Mouse (Mus musculus) midbrain, embryonic 16.5 days (tissue): ENCODE results near the gene Olfr552. TPM values are rescaled to one million over a fixed set of nuclear protein-coding genes. Genes with fewer than 3 reads are reported as not detected.

ENCODE experiments used
- ATAC-seq: fragments of 200-750 bp; cut with Nextera tagmentation; 2 replicates; pipeline ENCODE4 v1.8.0; 2017; ENCODE audit warnings: moderate TSS enrichment
- H3K27ac ChIP-seq: fragments of 300-500 bp; sonication (generic); 2 replicates; pipeline ENCODE4 v1.5.1; 2014; ENCODE audit warnings: mild to moderate bottlenecking, low read length, mixed read lengths
- H3K27me3 ChIP-seq: fragments of 300-500 bp; sonication (generic); 2 replicates; pipeline ENCODE4 v1.6.1; 2014; ENCODE audit warnings: low read depth, low read length, mixed read lengths; ENCODE audit not compliant: control insufficient read depth, insufficient read depth
- H3K36me3 ChIP-seq: fragments of 300-500 bp; sonication (generic); 2 replicates; pipeline ENCODE4 v1.6.1; 2014; ENCODE audit warnings: mild to moderate bottlenecking, low read length, moderate library complexity, mixed read lengths; ENCODE audit not compliant: control insufficient read depth, insufficient read depth
- H3K4me1 ChIP-seq: fragments of 300-500 bp; sonication (generic); 2 replicates; pipeline ENCODE4 v1.6.1; 2014; ENCODE audit warnings: mild to moderate bottlenecking, low read length, mixed read lengths; ENCODE audit not compliant: control insufficient read depth, insufficient read depth
- H3K4me2 ChIP-seq: fragments of 300-500 bp; sonication (generic); 2 replicates; pipeline ENCODE4 v1.6.1; 2014; ENCODE audit warnings: mild to moderate bottlenecking, low read length, mixed read lengths
- H3K4me3 ChIP-seq: fragments of 300-500 bp; sonication (generic); 2 replicates; pipeline ENCODE4 v1.5.1; 2014; ENCODE audit warnings: low read depth, mild to moderate bottlenecking, low read length, moderate library complexity, mixed read lengths
- H3K9ac ChIP-seq: fragments of 300-500 bp; sonication (generic); 2 replicates; pipeline ENCODE4 v1.6.1; 2014; ENCODE audit warnings: low read depth, low read length, mixed read lengths
- H3K9me3 ChIP-seq: fragments of 300-500 bp; sonication (generic); replicated peaks from 2 replicates; pipeline ENCODE4 v1.6.1; 2014; ENCODE audit warnings: mild to moderate bottlenecking, low read length, mixed read lengths; ENCODE audit not compliant: control insufficient read depth, poor library complexity, severe bottlenecking
- WGBS: fragments of 180-500 bp; shearing (Covaris S2); extraction: QIAGEN DNeasy Blood & Tissue Kit; methylation state at CpG from one replicate; pipeline ENCODE4 v1.1.7; 2014; 5-methylcytosine and 5-hydroxymethylcytosine counted together
- polyA plus RNA-seq: library from polyadenylated mRNA; unstranded; fragments of >200 nt; fragmentation: Nextera tagmentation; extraction: Ambion mirVana; gene quantifications from 2 replicates; pipeline ENCODE4 v1.2.1, GENCODE M21; 2015

Gene Olfr552
- polyA plus RNA-seq, result not detected in 2 replicates

- Histone ChIP-seq H3K4me1 (no peaks in the 10 kb centered on the region), H3K27ac (no peak within 1 kb of the TSS), H3K36me3 (no peaks in the 10 kb centered on the region), H3K27me3 (no peaks in the 10 kb centered on the region), H3K9me3 (no peaks in the 10 kb centered on the region), H3K9ac (no peak within 1 kb of the TSS), H3K4me2 (no peak within 1 kb of the TSS), H3K4me3 (no peak within 1 kb of the TSS)
- WGBS, result 93% methylated on average over 1 of the region's 1 CpGs
- no peak for ATAC-seq
These were observed at the start of gene Olfr552 for GRCm38 (mm10) chr7:102597378-102598031. Gene Olfr552, plus strand, starts transcription at chr7:102597770.

GRCm38 (mm10) chr7:102549570-102549969 is 48.0 kb upstream of the Olfr552 start, which contains the start of gene Olfr549:
Gene Olfr549, plus strand, starts transcription at chr7:102549870.
- H3K9me3 ChIP-seq, result no peaks in the 10 kb centered on the region
- no peak for ATAC-seq
- H3K4me3 ChIP-seq, result no peak within 1 kb of the TSS
- H3K9ac ChIP-seq, result no peak within 1 kb of the TSS
- H3K27ac ChIP-seq, result no peak within 1 kb of the TSS
- H3K4me1 ChIP-seq, result no peaks in the 10 kb centered on the region
- WGBS, result 95% methylated on average over 3 of the region's 3 CpGs
- no peaks in the 10 kb centered on the region for H3K27me3 ChIP-seq
- H3K36me3 ChIP-seq, result no peaks in the 10 kb centered on the region
- no peak within 1 kb of the TSS for H3K4me2 ChIP-seq

- Histone ChIP-seq H3K27ac (no peak overlapping the region), H3K4me3 (no peak overlapping the region), H3K36me3 (no peaks in the 10 kb centered on the region), H3K9me3 (no peaks in the 10 kb centered on the region), H3K4me2 (no peak overlapping the region), H3K4me1 (no peaks in the 10 kb centered on the region), H3K9ac (no peak overlapping the region), H3K27me3 (no peaks in the 10 kb centered on the region)
- WGBS, result 82% methylated on average over 3 of the region's 3 CpGs
- ATAC-seq, result no peak
These were observed 44.3 kb upstream of the Olfr552 start for GRCm38 (mm10) chr7:102553279-102553678.

GRCm38 (mm10) chr7:102564999-102565997 is 32.3 kb upstream of the Olfr552 start, which contains the start of gene Trim21:
Gene Trim21, minus strand, starts transcription at chr7:102565486.
- Histone ChIP-seq H3K9me3 (no peaks in the 10 kb centered on the region), H3K36me3 (no peaks in the 10 kb centered on the region), H3K27me3 (no peaks in the 10 kb centered on the region), H3K27ac (no peak within 1 kb of the TSS), H3K4me1 (no peaks in the 10 kb centered on the region), H3K4me2 (peak within 1 kb of the TSS; percentile 39), H3K4me3 (peak within 1 kb of the TSS; percentile 22; the same call in 1 of the 2 replicates), H3K9ac (no peak within 1 kb of the TSS)
- ATAC-seq, result no peak
- WGBS, result 24% methylated on average over 10 of the region's 10 CpGs

- H3K4me1 ChIP-seq, result no peaks in the 10 kb centered on the region
- no peak overlapping the region for H3K4me3 ChIP-seq
- ATAC-seq, result no peak
- H3K27ac ChIP-seq, result no peak overlapping the region
- WGBS, result 89% methylated on average over 4 of the region's 4 CpGs
- H3K27me3 ChIP-seq, result no peaks in the 10 kb centered on the region
- no peaks in the 10 kb centered on the region for H3K9me3 ChIP-seq
- H3K36me3 ChIP-seq, result no peaks in the 10 kb centered on the region
- H3K4me2 ChIP-seq, result no peak overlapping the region
- no peak overlapping the region for H3K9ac ChIP-seq
These were observed 31.4 kb upstream of the Olfr552 start for GRCm38 (mm10) chr7:102566219-102566618.

GRCm38 (mm10) chr7:102571142-102571541 is 26.4 kb upstream of the Olfr552 start, which contains the start of gene Olfr550:
Gene Olfr550, plus strand, starts transcription at chr7:102571442.
- H3K4me2 ChIP-seq, result no peak within 1 kb of the TSS
- peaks cover 6% of the 10 kb centered on the region; the same call in 1 of the 2 replicates for H3K4me1 ChIP-seq
- no peak within 1 kb of the TSS for H3K4me3 ChIP-seq
- no peak for ATAC-seq
- H3K9me3 ChIP-seq, result no peaks in the 10 kb centered on the region
- H3K36me3 ChIP-seq, result no peaks in the 10 kb centered on the region
- no peak within 1 kb of the TSS for H3K9ac ChIP-seq
- H3K27me3 ChIP-seq, result no peaks in the 10 kb centered on the region
- 97% methylated on average over 8 of the region's 8 CpGs for WGBS
- H3K27ac ChIP-seq, result no peak within 1 kb of the TSS

GRCm38 (mm10) chr7:102573174-102573830 is 24.3 kb upstream of the Olfr552 start:
- Histone ChIP-seq H3K27me3 (no peaks in the 10 kb centered on the region), H3K9me3 (no peaks in the 10 kb centered on the region), H3K9ac (no peak overlapping the region), H3K4me3 (no peak overlapping the region), H3K4me1 (peaks cover 6% of the 10 kb centered on the region; the same call in 1 of the 2 replicates), H3K36me3 (no peaks in the 10 kb centered on the region), H3K27ac (no peak overlapping the region; the same call in 1 of the 2 replicates), H3K4me2 (no peak overlapping the region)
- WGBS, result 32% methylated on average over 3 of the region's 3 CpGs
- peak; percentile 82 for ATAC-seq

GRCm38 (mm10) chr7:102575998-102576397 is 21.6 kb upstream of the Olfr552 start:
- Histone ChIP-seq H3K9ac (no peak overlapping the region), H3K36me3 (no peaks in the 10 kb centered on the region), H3K27ac (no peak overlapping the region), H3K4me3 (no peak overlapping the region), H3K4me2 (no peak overlapping the region), H3K4me1 (peaks cover 6% of the 10 kb centered on the region; the same call in 1 of the 2 replicates), H3K9me3 (no peaks in the 10 kb centered on the region), H3K27me3 (no peaks in the 10 kb centered on the region)
- WGBS, result 58% methylated on average over 6 of the region's 6 CpGs
- ATAC-seq, result no peak
